Mouse (Mus musculus): ENCODE measurements around the gene Aasdhppt. TPM values are rescaled to one million over a fixed set of nuclear protein-coding genes. Genes with fewer than 3 reads are reported as not detected.

Gene Aasdhppt
- polyA plus RNA-seq, 1 experiment from 2014 or later: 35.9 TPM

- H3K36me3 ChIP-seq (ENCODE audit: poor library complexity, severe bottlenecking): no peaks in the 10 kb centered on the region
- no peak overlapping the region for H3K27ac ChIP-seq
- H3K4me1 ChIP-seq: no peaks in the 10 kb centered on the region
- H3K4me3 ChIP-seq: peak overlapping the region; percentile 28
- no peak overlapping the region for H3K4me2 ChIP-seq
- no peak overlapping the region for H3K9ac ChIP-seq
- 73% methylated on average over 12 of the region's 12 CpGs for WGBS
- no peak for ATAC-seq
- no peaks in the 10 kb centered on the region for H3K27me3 ChIP-seq
- peaks cover 16% of the 10 kb centered on the region for H3K9me3 ChIP-seq (replicated peaks)
These were observed 48.6 kb downstream of the Aasdhppt start for GRCm38 (mm10) chr9:4260746-4261090.

GRCm38 (mm10) chr9:4259841-4260745 lies 49.2 kb downstream of the Aasdhppt start:
- H3K4me2 ChIP-seq: no peak overlapping the region
- no peaks in the 10 kb centered on the region for H3K27me3 ChIP-seq
- 51% methylated on average over 65 of the region's 65 CpGs for WGBS
- H3K36me3 ChIP-seq (ENCODE audit: poor library complexity, severe bottlenecking): no peaks in the 10 kb centered on the region
- H3K9me3 ChIP-seq (replicated peaks): peaks cover 16% of the 10 kb centered on the region
- ATAC-seq: peak; percentile 69
- H3K27ac ChIP-seq: no peak overlapping the region
- H3K9ac ChIP-seq: no peak overlapping the region; the same call in 1 of the 2 replicates
- no peaks in the 10 kb centered on the region for H3K4me1 ChIP-seq
- peak overlapping the region; percentile 28 for H3K4me3 ChIP-seq

- 0 out of 2 replicates have a peak, but pooled peaks have one; percentile 43 for ATAC-seq
- 90% methylated on average over 10 of the region's 10 CpGs for WGBS
These were observed 50.2 kb downstream of the Aasdhppt start for GRCm38 (mm10) chr9:4259074-4259473.

More at GRCm38 (mm10) chr9:4259074-4259473, 50.2 kb downstream of the Aasdhppt start:
- Histone ChIP-seq H3K4me3 (no peak overlapping the region), H3K27me3 (no peaks in the 10 kb centered on the region), H3K4me1 (no peaks in the 10 kb centered on the region), H3K9ac (no peak overlapping the region), H3K27ac (no peak overlapping the region), H3K4me2 (no peak overlapping the region), H3K36me3 (ENCODE audit: poor library complexity, severe bottlenecking) (no peaks in the 10 kb centered on the region), H3K9me3 (replicated peaks) (peaks cover 16% of the 10 kb centered on the region)

Small RNA genes lying within 50 kb of the gene (microRNA-seq; reads per million reads assigned to microRNA genes)
- not detected for gene Gm22195

Other genes starting within 250 kb of the Aasdhppt start
- gene Kbtbd3, start 362 bp upstream of the Aasdhppt start, polyA plus RNA-seq (2015; fragmentation: Nextera tagmentation; extraction: Ambion mirVana): 7.8 and 8.7 TPM in 2 replicates
- gene Msantd4, start 67.1 kb upstream of the Aasdhppt start, polyA plus RNA-seq (2015; fragmentation: Nextera tagmentation; extraction: Ambion mirVana): 65.2 and 66.4 TPM in 2 replicates